Mouse (Mus musculus) lung, postnatal 0 days (tissue): Measurements from ENCODE around the gene Sytl3.

Experiments used
- CTCF ChIP-seq: IDR thresholded peaks from 2 replicates; pipeline ENCODE4 v1.5.1; 2016; ENCODE audit warnings: antibody characterized with exemption, mild to moderate bottlenecking
- EP300 ChIP-seq: IDR thresholded peaks from 2 replicates; pipeline ENCODE4 v1.6.1; 2016; ENCODE audit warnings: antibody characterized with exemption, mild to moderate bottlenecking, control low read depth

DNA sequence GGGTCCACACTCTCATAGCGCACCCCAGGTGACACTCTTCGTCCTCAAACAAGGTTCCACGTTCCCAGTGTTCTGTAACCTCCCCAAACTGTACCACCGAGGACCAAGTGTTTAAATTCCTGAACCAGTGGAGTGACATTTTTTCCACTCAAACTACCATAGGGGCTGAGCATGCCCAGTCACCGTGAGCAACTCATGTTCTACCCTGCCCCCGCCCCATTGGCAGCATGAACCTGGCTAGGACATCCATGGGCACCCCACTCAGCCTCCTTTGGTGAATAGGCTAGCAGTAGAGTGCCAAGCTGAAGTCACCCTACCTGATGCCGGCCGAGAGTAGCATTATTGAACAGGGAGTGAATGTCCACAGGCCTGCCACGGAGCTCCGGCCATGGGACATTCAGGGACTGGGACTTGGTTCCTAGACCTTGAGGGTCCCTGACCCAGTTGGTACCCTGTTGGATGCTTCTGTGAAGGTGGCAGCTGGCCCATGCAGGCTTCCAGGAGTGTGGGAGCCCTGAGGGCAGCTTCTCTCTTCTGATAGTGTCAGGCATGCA, 74.5 kb downstream of the Sytl3 start:
- TF ChIP-seq CTCF: no peak
- TF ChIP-seq EP300: no peak
